Mouse (Mus musculus): ENCODE measurements around the gene Washc4. TPM values are rescaled to one million over a fixed set of nuclear protein-coding genes. Genes with fewer than 3 reads are reported as not detected.
"Not testable (repeated sequence)": the region's sequence is repeated elsewhere in the genome, so short reads cannot be mapped to it uniquely, and the experiment has no call there.

The Washc4 gene
- polyA plus RNA-seq (2016; fragmentation: Nextera tagmentation; extraction: Ambion mirVana): 14.3 and 14.8 TPM in 2 replicates

GRCm38 (mm10) chr10:83543439-83544102 lies at the start of gene Washc4:
TSS of gene Washc4 (plus strand) at chr10:83543752.
- H3K4me3 ChIP-seq: peak within 1 kb of the TSS; percentile 78
- peak within 1 kb of the TSS; percentile 80 for H3K27ac ChIP-seq
- H3K4me2 ChIP-seq: peak within 1 kb of the TSS; percentile 75
- no peaks in the 10 kb centered on the region for H3K9me3 ChIP-seq (replicated peaks)
- H3K4me1 ChIP-seq: peaks cover 16% of the 10 kb centered on the region
- H3K36me3 ChIP-seq: peaks cover 15% of the 10 kb centered on the region
- WGBS (ENCODE audit: insufficient replicate concordance): 3% methylated on average over 49 of the region's 49 CpGs
- peaks cover 5% of the 10 kb centered on the region; the same call in 1 of the 2 replicates for H3K27me3 ChIP-seq (replicated peaks)
- peak within 1 kb of the TSS; percentile 84 for H3K9ac ChIP-seq
- peak; percentile 99 for ATAC-seq

- 81% methylated on average over 13 of the region's 13 CpGs for WGBS (ENCODE audit: insufficient replicate concordance)
- H3K27ac ChIP-seq: no peak overlapping the region
- no peaks in the 10 kb centered on the region for H3K4me1 ChIP-seq
- H3K9ac ChIP-seq: no peak overlapping the region
- no peak overlapping the region for H3K4me2 ChIP-seq
- H3K9me3 ChIP-seq (replicated peaks): no peaks in the 10 kb centered on the region
- no peak overlapping the region for H3K4me3 ChIP-seq
- ATAC-seq: no peak
- H3K36me3 ChIP-seq: no peaks in the 10 kb centered on the region
- no peaks in the 10 kb centered on the region for H3K27me3 ChIP-seq (replicated peaks)
Observed at GRCm38 (mm10) chr10:83497321-83497720, 46.2 kb upstream of the Washc4 start.

GRCm38 (mm10) chr10:83508962-83509660 lies 34.4 kb upstream of the Washc4 start:
- Histone ChIP-seq H3K27ac (no peak overlapping the region), H3K4me2 (no peak overlapping the region), H3K27me3 (replicated peaks) (no peaks in the 10 kb centered on the region), H3K4me3 (no peak overlapping the region), H3K4me1 (no peaks in the 10 kb centered on the region), H3K9me3 (replicated peaks) (no peaks in the 10 kb centered on the region), H3K36me3 (no peaks in the 10 kb centered on the region), H3K9ac (no peak overlapping the region)
- 44% methylated on average over 8 of the region's 8 CpGs for WGBS (ENCODE audit: insufficient replicate concordance)
- no peak for ATAC-seq

GRCm38 (mm10) chr10:83511304-83511703 lies 32.2 kb upstream of the Washc4 start:
- Histone ChIP-seq H3K9ac (no peak overlapping the region), H3K27me3 (replicated peaks) (no peaks in the 10 kb centered on the region), H3K9me3 (replicated peaks) (no peaks in the 10 kb centered on the region), H3K4me3 (no peak overlapping the region), H3K4me1 (no peaks in the 10 kb centered on the region), H3K27ac (no peak overlapping the region), H3K36me3 (no peaks in the 10 kb centered on the region), H3K4me2 (no peak overlapping the region)
- WGBS (ENCODE audit: insufficient replicate concordance): 54% methylated on average over 5 of the region's 5 CpGs
- no peak for ATAC-seq

- Histone ChIP-seq H3K27me3 (replicated peaks) (no peaks in the 10 kb centered on the region), H3K4me2 (no peak overlapping the region), H3K4me1 (no peaks in the 10 kb centered on the region), H3K9ac (no peak overlapping the region), H3K27ac (no peak overlapping the region), H3K9me3 (replicated peaks) (no peaks in the 10 kb centered on the region), H3K36me3 (no peaks in the 10 kb centered on the region), H3K4me3 (no peak overlapping the region)
- 77% methylated on average over 8 of the region's 8 CpGs for WGBS (ENCODE audit: insufficient replicate concordance)
- no peak for ATAC-seq
Observed at GRCm38 (mm10) chr10:83513736-83514135, 29.8 kb upstream of the Washc4 start.

GRCm38 (mm10) chr10:83520990-83521389 lies 22.6 kb upstream of the Washc4 start:
- H3K27ac ChIP-seq: no peak overlapping the region
- H3K36me3 ChIP-seq: no peaks in the 10 kb centered on the region
- H3K4me1 ChIP-seq: no peaks in the 10 kb centered on the region
- WGBS (ENCODE audit: insufficient replicate concordance): 68% methylated on average over 4 of the region's 4 CpGs
- H3K27me3 ChIP-seq (replicated peaks): no peaks in the 10 kb centered on the region
- no peak for ATAC-seq
- no peaks in the 10 kb centered on the region for H3K9me3 ChIP-seq (replicated peaks)
- H3K4me2 ChIP-seq: no peak overlapping the region
- H3K9ac ChIP-seq: no peak overlapping the region
- no peak overlapping the region for H3K4me3 ChIP-seq

GRCm38 (mm10) chr10:83524238-83524637 lies 19.3 kb upstream of the Washc4 start:
- not testable (repeated sequence) for H3K9ac ChIP-seq; ATAC-seq; H3K4me2 ChIP-seq; H3K9me3 ChIP-seq (replicated peaks); H3K27me3 ChIP-seq (replicated peaks); H3K36me3 ChIP-seq; H3K27ac ChIP-seq; H3K4me3 ChIP-seq; H3K4me1 ChIP-seq

- Histone ChIP-seq H3K4me3 (no peak overlapping the region), H3K9me3 (replicated peaks) (no peaks in the 10 kb centered on the region), H3K27ac (no peak overlapping the region), H3K4me2 (no peak overlapping the region), H3K27me3 (replicated peaks) (peaks cover 44% of the 10 kb centered on the region), H3K36me3 (no peaks in the 10 kb centered on the region), H3K9ac (no peak overlapping the region), H3K4me1 (no peaks in the 10 kb centered on the region)
- WGBS (ENCODE audit: insufficient replicate concordance): 63% methylated on average over 6 of the region's 6 CpGs
- ATAC-seq: no peak
Observed at GRCm38 (mm10) chr10:83530384-83530967, 13.1 kb upstream of the Washc4 start.

- Histone ChIP-seq H3K36me3 (no peaks in the 10 kb centered on the region), H3K4me2 (peak overlapping the region; percentile 65), H3K4me1 (no peaks in the 10 kb centered on the region), H3K27ac (no peak overlapping the region), H3K9me3 (replicated peaks) (no peaks in the 10 kb centered on the region), H3K27me3 (replicated peaks) (peaks cover 62% of the 10 kb centered on the region), H3K4me3 (peak overlapping the region; percentile 40), H3K9ac (no peak overlapping the region)
- ATAC-seq: no peak
- WGBS (ENCODE audit: insufficient replicate concordance): 10% methylated on average over 27 of the region's 27 CpGs
Observed at GRCm38 (mm10) chr10:83533258-83533909, 10.2 kb upstream of the Washc4 start.

- peak within 1 kb of the TSS; percentile 40 for H3K4me3 ChIP-seq
- peak; percentile 88 for ATAC-seq
- peaks cover 63% of the 10 kb centered on the region for H3K27me3 ChIP-seq (replicated peaks)
Observed at GRCm38 (mm10) chr10:83533910-83534283, 9.7 kb upstream of the Washc4 start, which contains the start of gene Aldh1l2. TSS of gene Aldh1l2 (minus strand) at chr10:83534140.

GRCm38 (mm10) chr10:83536436-83536835 lies 7.1 kb upstream of the Washc4 start:
- no peak for ATAC-seq
- no peak overlapping the region for H3K27ac ChIP-seq
- no peak overlapping the region for H3K4me2 ChIP-seq
- 2% methylated on average over 1 of the region's 1 CpGs for WGBS (ENCODE audit: insufficient replicate concordance)
- no peak overlapping the region for H3K4me3 ChIP-seq
- peaks cover 62% of the 10 kb centered on the region for H3K27me3 ChIP-seq (replicated peaks)
- H3K9ac ChIP-seq: no peak overlapping the region
- H3K9me3 ChIP-seq (replicated peaks): no peaks in the 10 kb centered on the region
- H3K4me1 ChIP-seq: no peaks in the 10 kb centered on the region
- H3K36me3 ChIP-seq: no peaks in the 10 kb centered on the region

More at GRCm38 (mm10) chr10:83533910-83534283, 9.7 kb upstream of the Washc4 start, which contains the start of gene Aldh1l2:
- WGBS (ENCODE audit: insufficient replicate concordance): 1% methylated on average over 21 of the region's 21 CpGs
- Histone ChIP-seq H3K4me1 (no peaks in the 10 kb centered on the region), H3K4me2 (peak within 1 kb of the TSS; percentile 65), H3K9me3 (replicated peaks) (no peaks in the 10 kb centered on the region), H3K9ac (no peak within 1 kb of the TSS), H3K27ac (no peak within 1 kb of the TSS), H3K36me3 (no peaks in the 10 kb centered on the region)

All from liver, embryonic 12.5 days (tissue).